Mouse (Mus musculus) lung, embryonic 14.5 days (tissue): ENCODE data around the gene Kcnj6. TPM values are rescaled to one million over a fixed set of nuclear protein-coding genes. Genes with fewer than 3 reads are reported as not detected.
A peak's percentile ranks its signal among the peaks of the same experiment; 100 is the strongest.

Experiments
- ATAC-seq: fragments of 200-750 bp; cut with Nextera tagmentation; 2 replicates; pipeline ENCODE4 v1.8.0; 2017; ENCODE audit warnings: mild to moderate bottlenecking, moderate TSS enrichment, moderate library complexity; ENCODE audit not compliant: insufficient read depth
- DNase-seq: peaks from one replicate; pipeline ENCODE4 v3.0.0-alpha.2; 2015
- H3K27ac ChIP-seq: fragments of 300-500 bp; sonication (generic); 2 replicates; pipeline ENCODE4 v1.5.1; 2014; ENCODE audit warnings: low read depth, mild to moderate bottlenecking, moderate library complexity
- H3K27me3 ChIP-seq: fragments of 300-500 bp; sonication (generic); 2 replicates; pipeline ENCODE4 v1.6.1; 2014; ENCODE audit warnings: low read length, control low read depth; ENCODE audit not compliant: insufficient read depth
- H3K36me3 ChIP-seq: fragments of 300-500 bp; sonication (generic); 2 replicates; pipeline ENCODE4 v1.6.1; 2014; ENCODE audit warnings: control low read depth; ENCODE audit not compliant: insufficient read depth
- H3K4me1 ChIP-seq: fragments of 300-500 bp; sonication (generic); 2 replicates; pipeline ENCODE4 v1.6.1; 2014; ENCODE audit warnings: antibody characterized with exemption, control low read depth; ENCODE audit not compliant: insufficient read depth
- H3K4me2 ChIP-seq: fragments of 300-500 bp; sonication (generic); 2 replicates; pipeline ENCODE4 v1.6.1; 2014; ENCODE audit warnings: mild to moderate bottlenecking
- H3K4me3 ChIP-seq: fragments of 300-500 bp; sonication (generic); 2 replicates; pipeline ENCODE4 v1.5.1; 2014; ENCODE audit warnings: low read depth, low read length
- H3K9ac ChIP-seq: fragments of 300-500 bp; sonication (generic); 2 replicates; pipeline ENCODE4 v1.6.1; 2014
- H3K9me3 ChIP-seq: fragments of 300-500 bp; sonication (generic); 2 replicates; pipeline ENCODE4 v1.6.1; 2016; ENCODE audit warnings: low read depth, low read length, control low read depth
- CTCF ChIP-seq: IDR thresholded peaks from 2 replicates; pipeline ENCODE4 v1.5.1; 2016; ENCODE audit warnings: antibody characterized with exemption, low read depth
- WGBS: fragments of 180-500 bp; shearing (Covaris S2); extraction: QIAGEN DNeasy Blood & Tissue Kit; methylation state at CpG from one replicate; pipeline ENCODE4 v1.1.7; 2014; 5-methylcytosine and 5-hydroxymethylcytosine counted together
- polyA plus RNA-seq: library from polyadenylated mRNA; unstranded; fragments of >200 nt; fragmentation: Nextera tagmentation; extraction: Ambion mirVana; gene quantifications from 2 replicates; pipeline ENCODE4 v1.2.1, GENCODE M21; 2014

Kcnj6 gene
- polyA plus RNA-seq, 1 experiment from 2014 or later, result not detected

- no peak overlapping the region for H3K4me2 ChIP-seq
- no peak overlapping the region for H3K4me3 ChIP-seq
- H3K9ac ChIP-seq, result no peak overlapping the region
- no peak for TF ChIP-seq CTCF
- no peaks in the 10 kb centered on the region for H3K27me3 ChIP-seq
- H3K36me3 ChIP-seq, result no peaks in the 10 kb centered on the region
- no peaks in the 10 kb centered on the region for H3K9me3 ChIP-seq
- no peak for DNase-seq
- no peak overlapping the region for H3K27ac ChIP-seq
- ATAC-seq, result no peak
- WGBS, result 74% methylated on average over 4 of the region's 4 CpGs
- no peaks in the 10 kb centered on the region for H3K4me1 ChIP-seq
These were observed 105.3 kb downstream of the Kcnj6 start for GRCm38 (mm10) chr16:94892162-94892650.

GRCm38 (mm10) chr16:94890581-94890980 lies 106.9 kb downstream of the Kcnj6 start:
- Histone ChIP-seq H3K9me3 (no peaks in the 10 kb centered on the region), H3K9ac (no peak overlapping the region), H3K36me3 (no peaks in the 10 kb centered on the region), H3K27me3 (no peaks in the 10 kb centered on the region), H3K4me3 (no peak overlapping the region), H3K4me2 (no peak overlapping the region), H3K27ac (no peak overlapping the region), H3K4me1 (no peaks in the 10 kb centered on the region)
- no peak for ATAC-seq
- WGBS, result 37% methylated on average over 6 of the region's 6 CpGs
- no peak for TF ChIP-seq CTCF
- DNase-seq, result peak; percentile 58

GRCm38 (mm10) chr16:94890056-94890455 lies 107.4 kb downstream of the Kcnj6 start:
- DNase-seq (peak; percentile 11), ATAC-seq (no peak)
- H3K4me2 ChIP-seq, result no peak overlapping the region
- no peak overlapping the region for H3K9ac ChIP-seq
- TF ChIP-seq CTCF, result no peak
- no peaks in the 10 kb centered on the region for H3K27me3 ChIP-seq
- no peaks in the 10 kb centered on the region for H3K4me1 ChIP-seq
- no peak overlapping the region for H3K4me3 ChIP-seq
- H3K36me3 ChIP-seq, result no peaks in the 10 kb centered on the region
- H3K9me3 ChIP-seq, result no peaks in the 10 kb centered on the region
- WGBS, result 36% methylated on average over 2 of the region's 2 CpGs
- no peak overlapping the region for H3K27ac ChIP-seq

GRCm38 (mm10) chr16:94888554-94888953 lies 108.9 kb downstream of the Kcnj6 start:
- Histone ChIP-seq H3K4me1 (no peaks in the 10 kb centered on the region), H3K27ac (no peak overlapping the region), H3K36me3 (no peaks in the 10 kb centered on the region), H3K4me2 (no peak overlapping the region), H3K9me3 (no peaks in the 10 kb centered on the region), H3K4me3 (no peak overlapping the region), H3K9ac (no peak overlapping the region), H3K27me3 (no peaks in the 10 kb centered on the region)
- ATAC-seq (no peak), DNase-seq (no peak)
- 68% methylated on average over 11 of the region's 11 CpGs for WGBS
- no peak for TF ChIP-seq CTCF

GRCm38 (mm10) chr16:94886398-94886797 lies 111.1 kb downstream of the Kcnj6 start:
- DNase-seq, result no peak
- Histone ChIP-seq H3K36me3 (no peaks in the 10 kb centered on the region), H3K9me3 (no peaks in the 10 kb centered on the region), H3K9ac (no peak overlapping the region), H3K27me3 (no peaks in the 10 kb centered on the region), H3K4me3 (no peak overlapping the region), H3K4me1 (no peaks in the 10 kb centered on the region), H3K27ac (no peak overlapping the region), H3K4me2 (no peak overlapping the region)
- WGBS, result 74% methylated on average over 7 of the region's 7 CpGs
- TF ChIP-seq CTCF, result no peak
- ATAC-seq, result no peak

- Histone ChIP-seq H3K27ac (no peak overlapping the region), H3K4me3 (no peak overlapping the region), H3K27me3 (no peaks in the 10 kb centered on the region), H3K4me1 (no peaks in the 10 kb centered on the region), H3K36me3 (no peaks in the 10 kb centered on the region), H3K9me3 (no peaks in the 10 kb centered on the region), H3K4me2 (no peak overlapping the region), H3K9ac (no peak overlapping the region)
- WGBS, result 81% methylated on average over 7 of the region's 7 CpGs
- no peak for TF ChIP-seq CTCF
- no peak for DNase-seq
- no peak for ATAC-seq
These were observed 112.4 kb downstream of the Kcnj6 start for GRCm38 (mm10) chr16:94885062-94885461.

- no peak for DNase-seq
- Histone ChIP-seq H3K27ac (no peak overlapping the region), H3K9me3 (no peaks in the 10 kb centered on the region), H3K36me3 (no peaks in the 10 kb centered on the region), H3K4me3 (no peak overlapping the region), H3K4me2 (no peak overlapping the region), H3K27me3 (no peaks in the 10 kb centered on the region), H3K4me1 (no peaks in the 10 kb centered on the region), H3K9ac (no peak overlapping the region)
- TF ChIP-seq CTCF, result no peak
- no peak for ATAC-seq
- WGBS, result 65% methylated on average over 3 of the region's 3 CpGs
These were observed 113.6 kb downstream of the Kcnj6 start for GRCm38 (mm10) chr16:94883909-94884308.

- H3K9me3 ChIP-seq, result no peaks in the 10 kb centered on the region
- H3K4me2 ChIP-seq, result no peak overlapping the region
- H3K4me1 ChIP-seq, result no peaks in the 10 kb centered on the region
- H3K9ac ChIP-seq, result no peak overlapping the region
- no peak for DNase-seq
- ATAC-seq, result no peak
- H3K36me3 ChIP-seq, result no peaks in the 10 kb centered on the region
- H3K4me3 ChIP-seq, result no peak overlapping the region
- no peaks in the 10 kb centered on the region for H3K27me3 ChIP-seq
- TF ChIP-seq CTCF, result no peak
- H3K27ac ChIP-seq, result no peak overlapping the region
- WGBS, result 80% methylated on average over 8 of the region's 8 CpGs
These were observed 114.3 kb downstream of the Kcnj6 start for GRCm38 (mm10) chr16:94883196-94883595.
